Mouse (Mus musculus) G1E (cell line): Measurements from ENCODE around the gene Cnst.

Experiments used
- CTCF ChIP-seq: IDR thresholded peaks from 2 replicates; pipeline ENCODE4 v1.5.1; 2012; ENCODE audit warnings: low read depth, low read length, inconsistent platforms, mixed read lengths
- GATA1 ChIP-seq: IDR thresholded peaks from 2 replicates; pipeline ENCODE4 v1.6.1; 2012; ENCODE audit warnings: borderline replicate concordance, low read length, inconsistent platforms, mixed read lengths
- GATA2 ChIP-seq: IDR thresholded peaks from 2 replicates; pipeline ENCODE4 v1.6.1; 2012; ENCODE audit warnings: low read depth, low read length, inconsistent platforms, borderline replicate concordance
- POLR2AphosphoS5 ChIP-seq: IDR thresholded peaks from 2 replicates; pipeline ENCODE4 v1.6.1; 2012; ENCODE audit warnings: low read depth, low read length, inconsistent platforms; ENCODE audit not compliant: insufficient replicate concordance
- TAL1 ChIP-seq: conservative IDR thresholded peaks from 2 replicates; pipeline ENCODE4 v1.6.1; 2012; ENCODE audit warnings: low read depth, low read length, inconsistent platforms, mixed read lengths

DNA sequence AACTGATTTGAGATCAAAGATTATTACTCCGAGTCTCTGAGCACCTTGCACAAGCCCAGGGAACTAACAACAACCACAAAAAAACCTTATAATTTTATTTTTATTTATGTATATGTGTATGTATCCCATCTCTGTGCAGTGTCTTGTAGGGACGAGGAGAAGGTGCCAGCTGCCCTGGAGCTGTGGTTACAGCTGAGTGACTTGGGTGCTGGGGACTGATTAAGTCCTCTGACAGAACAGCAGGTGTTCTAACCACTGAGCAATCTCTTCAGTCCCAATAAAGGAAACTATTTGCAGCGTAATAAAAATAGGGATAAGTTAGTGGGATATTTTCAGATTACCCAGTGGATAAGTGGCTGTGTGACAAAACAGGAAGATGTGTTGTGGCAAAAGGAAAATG, 128.2 kb downstream of the Cnst start:
- TF ChIP-seq CTCF (no peak), GATA1 (no peak), TAL1 (no peak), POLR2AphosphoS5 (no peak), GATA2 (no peak)
